Mouse (Mus musculus) midbrain, embryonic 11.5 days (tissue): ENCODE measurements around the gene Cyp2t4. TPM values are rescaled to one million over a fixed set of nuclear protein-coding genes. Genes with fewer than 3 reads are reported as not detected.

Experiments
- ATAC-seq: fragments of 200-750 bp; cut with Nextera tagmentation; 2 replicates; pipeline ENCODE4 v1.8.0; 2017; ENCODE audit warnings: moderate TSS enrichment, moderate library complexity; ENCODE audit not compliant: low FRiP score
- DNase-seq: peaks from one replicate; pipeline ENCODE4 v3.0.0; 2015; ENCODE audit warnings: low spot score; ENCODE audit errors: missing footprints
- H3K27ac ChIP-seq: fragments of 300-500 bp; sonication (generic); 2 replicates; pipeline ENCODE4 v1.5.1; 2014; ENCODE audit warnings: low read depth, low read length
- H3K27me3 ChIP-seq: fragments of 300-500 bp; sonication (generic); 2 replicates; pipeline ENCODE4 v1.6.1; 2014; ENCODE audit warnings: mild to moderate bottlenecking, low read length, moderate library complexity, mixed read lengths; ENCODE audit not compliant: control insufficient read depth, insufficient read depth
- H3K36me3 ChIP-seq: fragments of 300-500 bp; sonication (generic); 2 replicates; pipeline ENCODE4 v1.6.1; 2014; ENCODE audit warnings: mild to moderate bottlenecking, low read length, moderate library complexity, mixed read lengths; ENCODE audit not compliant: control insufficient read depth, insufficient read depth
- H3K4me1 ChIP-seq: fragments of 300-500 bp; sonication (generic); 2 replicates; pipeline ENCODE4 v1.6.1; 2014; ENCODE audit warnings: low read length; ENCODE audit not compliant: control insufficient read depth, insufficient read depth
- H3K4me2 ChIP-seq: fragments of 300-500 bp; sonication (generic); 2 replicates; pipeline ENCODE4 v1.6.1; 2014; ENCODE audit warnings: mild to moderate bottlenecking, moderate library complexity
- H3K4me3 ChIP-seq: fragments of 300-500 bp; sonication (generic); 2 replicates; pipeline ENCODE4 v1.5.1; 2014; ENCODE audit warnings: low read depth, low read length
- H3K9ac ChIP-seq: fragments of 300-500 bp; sonication (generic); 2 replicates; pipeline ENCODE4 v1.6.1; 2014; ENCODE audit warnings: low read length
- H3K9me3 ChIP-seq: fragments of 300-500 bp; sonication (generic); 2 replicates; pipeline ENCODE4 v1.6.1; 2016; ENCODE audit warnings: low read length; ENCODE audit not compliant: control insufficient read depth
- WGBS: fragments of 180-500 bp; shearing (Covaris S2); extraction: QIAGEN DNeasy Blood & Tissue Kit; methylation state at CpG from one replicate; pipeline ENCODE4 v1.1.7; 2014; 5-methylcytosine and 5-hydroxymethylcytosine counted together
- polyA plus RNA-seq: library from polyadenylated mRNA; unstranded; fragments of >200 nt; fragmentation: Nextera tagmentation; extraction: Ambion mirVana; gene quantifications from 2 replicates; pipeline ENCODE4 v1.2.1, GENCODE M21; 2014

Gene Cyp2t4
- polyA plus RNA-seq, 1 experiment from 2014 or later = 0.11 TPM

DNA sequence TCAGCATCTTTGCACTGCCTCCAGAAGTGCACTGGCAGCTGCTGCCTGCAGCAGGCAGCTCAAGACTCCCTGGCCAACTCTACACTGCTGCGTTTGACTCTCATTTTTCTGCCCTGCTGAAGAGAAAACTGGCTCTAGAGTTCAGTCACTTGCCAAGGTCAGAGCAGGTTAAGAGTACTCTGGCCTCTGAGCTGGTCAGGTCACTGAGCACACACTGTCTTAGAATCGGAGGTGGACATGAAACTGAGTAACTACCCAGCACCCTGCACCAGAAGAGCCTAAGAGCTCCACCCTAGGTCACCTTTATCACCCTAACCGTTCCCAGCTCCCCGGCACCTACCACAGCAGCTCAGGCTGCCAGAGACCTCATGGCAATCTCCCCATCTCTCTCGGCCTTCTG lies 32.5 kb downstream of the Cyp2t4 start:
- Histone ChIP-seq H3K4me3 (no peak overlapping the region), H3K9ac (no peak overlapping the region), H3K36me3 (peaks cover 50% of the 10 kb centered on the region), H3K27ac (no peak overlapping the region), H3K4me1 (no peaks in the 10 kb centered on the region), H3K9me3 (no peaks in the 10 kb centered on the region), H3K27me3 (no peaks in the 10 kb centered on the region), H3K4me2 (no peak overlapping the region)
- ATAC-seq (no peak), DNase-seq (peak; percentile 68)
- WGBS = 94% methylated on average over 5 of the region's 5 CpGs

DNA sequence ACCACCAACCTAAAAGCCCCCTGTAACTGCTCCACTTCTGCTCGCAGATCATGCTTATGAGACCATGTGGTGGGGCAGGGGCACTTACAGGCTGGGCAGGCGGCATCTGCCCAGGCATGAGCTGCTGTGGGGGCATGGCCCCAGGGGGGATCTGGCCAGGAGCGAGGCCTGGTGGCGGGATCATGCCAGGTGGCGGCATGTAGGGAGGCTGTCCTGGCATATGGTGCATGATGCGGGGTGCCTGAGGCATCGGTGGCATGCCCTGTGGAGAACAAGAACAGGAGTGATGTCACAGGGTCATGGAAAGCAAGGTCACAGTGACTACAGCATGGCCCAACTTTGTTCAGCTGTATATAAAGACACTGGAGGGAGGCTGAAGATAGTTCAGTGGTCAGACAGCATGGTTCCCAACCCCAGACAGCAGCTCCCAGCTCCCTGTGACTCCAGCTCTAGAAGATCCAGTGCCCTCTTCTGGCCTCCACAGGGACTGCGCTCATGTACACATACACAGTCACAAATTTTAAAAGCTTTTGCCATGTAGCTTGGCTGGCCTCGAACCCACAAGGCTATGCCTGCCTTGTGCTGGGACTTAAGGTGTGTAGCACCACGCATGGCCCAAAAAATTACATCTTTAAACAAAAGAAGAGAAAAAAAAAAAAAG lies 35.9 kb downstream of the Cyp2t4 start:
- peak; percentile 19 for DNase-seq
- H3K27ac ChIP-seq = no peak overlapping the region
- H3K4me2 ChIP-seq = no peak overlapping the region
- H3K4me1 ChIP-seq = peaks cover 6% of the 10 kb centered on the region
- no peaks in the 10 kb centered on the region for H3K27me3 ChIP-seq
- no peak overlapping the region for H3K4me3 ChIP-seq
- WGBS = 97% methylated on average over 10 of the region's 10 CpGs
- no peak overlapping the region for H3K9ac ChIP-seq
- peaks cover 64% of the 10 kb centered on the region for H3K36me3 ChIP-seq
- no peak for ATAC-seq
- H3K9me3 ChIP-seq = no peaks in the 10 kb centered on the region

DNA sequence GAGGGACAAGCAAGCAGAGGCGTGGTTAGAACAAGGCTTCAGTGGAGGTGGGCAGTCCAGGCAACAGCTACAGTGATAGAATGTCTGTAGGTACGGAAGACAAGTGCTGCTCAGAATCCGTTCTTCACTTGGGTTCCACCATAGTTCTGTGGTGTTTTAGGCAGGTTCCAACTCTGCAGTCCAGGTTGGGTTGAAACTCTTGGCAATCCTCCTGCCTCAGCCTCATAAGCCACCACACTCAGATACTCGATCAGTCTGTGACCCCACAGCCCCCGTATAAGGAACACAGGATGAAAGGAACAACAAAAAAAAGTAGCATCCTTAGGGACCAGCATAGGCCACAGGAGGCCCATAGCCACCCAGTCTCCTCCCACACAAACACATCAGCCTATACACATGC lies 38.9 kb downstream of the Cyp2t4 start:
- H3K4me2 ChIP-seq = no peak overlapping the region
- H3K4me1 ChIP-seq = peaks cover 17% of the 10 kb centered on the region
- peaks cover 45% of the 10 kb centered on the region for H3K36me3 ChIP-seq
- DNase-seq (peak; percentile 69), ATAC-seq (no peak)
- H3K27me3 ChIP-seq = no peaks in the 10 kb centered on the region
- H3K4me3 ChIP-seq = no peak overlapping the region
- 92% methylated on average over 5 of the region's 5 CpGs for WGBS
- H3K27ac ChIP-seq = no peak overlapping the region
- no peak overlapping the region for H3K9ac ChIP-seq
- H3K9me3 ChIP-seq = no peaks in the 10 kb centered on the region

DNA sequence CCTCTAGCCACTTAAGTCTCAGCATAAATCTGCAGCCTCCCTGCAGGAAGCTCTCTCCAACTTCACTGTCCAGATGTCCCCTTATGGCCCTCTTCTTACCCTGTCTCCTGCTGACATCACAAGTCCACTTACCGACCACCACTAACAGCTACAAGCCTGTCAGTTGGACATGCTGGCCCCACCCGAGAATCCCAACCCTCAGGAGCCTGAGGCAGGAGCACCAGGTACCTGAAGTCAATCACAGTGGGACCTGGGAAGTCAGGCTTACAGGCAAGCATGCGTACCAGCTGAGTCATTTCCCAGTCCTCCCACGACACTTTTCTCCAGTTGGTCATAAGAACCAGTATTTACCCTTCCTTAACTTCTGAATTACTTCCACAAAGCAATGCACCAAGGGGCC lies 40.2 kb downstream of the Cyp2t4 start:
- no peaks in the 10 kb centered on the region for H3K27me3 ChIP-seq
- H3K4me3 ChIP-seq = no peak overlapping the region
- H3K27ac ChIP-seq = no peak overlapping the region
- 90% methylated on average over 4 of the region's 4 CpGs for WGBS
- ATAC-seq (no peak), DNase-seq (peak; percentile 73)
- peaks cover 17% of the 10 kb centered on the region for H3K4me1 ChIP-seq
- no peaks in the 10 kb centered on the region for H3K9me3 ChIP-seq
- H3K4me2 ChIP-seq = no peak overlapping the region
- H3K36me3 ChIP-seq = peaks cover 37% of the 10 kb centered on the region
- no peak overlapping the region for H3K9ac ChIP-seq

DNA sequence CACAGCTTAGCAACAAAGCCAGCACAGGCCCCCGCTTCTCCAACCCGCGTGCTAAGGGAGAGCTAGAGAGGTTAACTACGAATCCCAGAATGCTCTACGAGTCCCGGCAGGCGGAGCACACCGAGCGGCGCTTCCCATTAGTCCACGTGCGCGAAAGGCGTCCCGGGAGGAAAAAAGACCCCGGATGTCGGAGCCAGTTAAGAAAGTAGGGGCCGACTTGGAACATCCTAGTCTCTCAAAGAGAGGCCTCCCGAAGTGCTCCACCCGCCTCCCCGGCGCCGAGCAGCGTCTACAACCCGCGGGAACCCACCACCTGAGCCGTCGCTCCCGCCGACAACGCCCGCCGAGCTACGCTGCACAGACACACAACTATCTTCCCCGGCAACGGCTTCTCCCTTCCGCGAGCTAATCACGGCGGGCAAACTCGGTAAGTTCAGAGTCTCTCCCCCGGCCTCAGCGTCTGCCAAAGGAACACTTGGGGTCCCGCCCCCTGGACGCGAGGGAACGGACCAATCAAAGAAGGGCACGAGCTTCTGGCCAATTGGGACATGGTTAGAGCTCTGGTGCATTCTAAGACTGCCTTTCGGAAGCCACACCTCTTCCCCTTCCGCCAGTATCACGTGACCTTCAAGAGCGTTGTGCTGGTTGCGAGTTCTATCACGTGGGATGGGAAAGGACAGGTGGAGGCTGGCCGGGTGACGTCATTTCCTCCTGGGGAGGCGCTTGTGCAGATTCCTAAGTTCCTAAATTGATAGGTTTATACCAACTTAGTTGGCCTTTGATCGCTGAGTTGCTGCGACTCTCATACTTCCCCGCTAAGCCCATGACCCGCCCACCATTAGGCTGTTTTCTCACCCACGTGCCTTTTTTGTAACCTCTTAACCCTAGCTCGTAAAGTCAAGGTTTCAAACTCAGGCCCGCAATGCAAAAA lies 42.4 kb downstream of the Cyp2t4 start, which contains the start of the genes BC024978 and Snrpa:
Gene BC024978 (plus strand): TSS at position 101 of the 931 bp plus-strand sequence.
Gene Snrpa (minus strand): TSS at position 591 of the 931 bp plus-strand sequence.
- Histone ChIP-seq H3K9ac (peak within 1 kb of the TSS; percentile 96), H3K27ac (peak within 1 kb of the TSS; percentile 97), H3K36me3 (peaks cover 15% of the 10 kb centered on the region), H3K4me2 (peak within 1 kb of the TSS; percentile 58), H3K9me3 (no peaks in the 10 kb centered on the region), H3K4me3 (peak within 1 kb of the TSS; percentile 91), H3K27me3 (no peaks in the 10 kb centered on the region), H3K4me1 (peaks cover 17% of the 10 kb centered on the region)
- ATAC-seq = peak; percentile 99
- DNase-seq = peak; percentile 97
- WGBS = under 1% methylated on average over 64 of the region's 64 CpGs

DNA sequence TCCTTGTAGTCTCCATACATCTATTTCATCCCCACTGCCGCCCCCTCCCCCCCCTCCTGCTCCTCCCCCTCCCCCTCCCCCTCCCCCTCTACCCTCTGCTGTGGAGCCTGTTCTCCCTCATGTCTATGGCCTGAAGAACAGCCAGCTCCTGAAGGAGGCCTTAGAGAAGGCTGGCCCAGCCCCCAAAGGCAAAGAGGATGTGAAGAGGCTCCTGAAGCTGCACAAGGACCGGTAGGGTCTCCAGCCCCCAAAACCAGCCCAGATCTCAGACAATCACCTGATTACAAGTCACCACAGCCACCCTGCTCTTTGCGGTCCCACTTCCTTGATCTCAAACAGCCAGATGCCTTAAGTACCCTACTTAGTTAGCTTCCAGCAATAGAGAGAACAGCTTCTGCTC lies 43.6 kb downstream of the Cyp2t4 start:
- WGBS = 79% methylated on average over 3 of the region's 3 CpGs
- no peak overlapping the region for H3K27ac ChIP-seq
- DNase-seq (no peak), ATAC-seq (no peak)
- no peak overlapping the region for H3K4me2 ChIP-seq
- H3K27me3 ChIP-seq = no peaks in the 10 kb centered on the region
- peaks cover 6% of the 10 kb centered on the region for H3K36me3 ChIP-seq
- no peak overlapping the region for H3K9ac ChIP-seq
- no peaks in the 10 kb centered on the region for H3K9me3 ChIP-seq
- H3K4me1 ChIP-seq = peaks cover 17% of the 10 kb centered on the region
- no peak overlapping the region for H3K4me3 ChIP-seq

DNA sequence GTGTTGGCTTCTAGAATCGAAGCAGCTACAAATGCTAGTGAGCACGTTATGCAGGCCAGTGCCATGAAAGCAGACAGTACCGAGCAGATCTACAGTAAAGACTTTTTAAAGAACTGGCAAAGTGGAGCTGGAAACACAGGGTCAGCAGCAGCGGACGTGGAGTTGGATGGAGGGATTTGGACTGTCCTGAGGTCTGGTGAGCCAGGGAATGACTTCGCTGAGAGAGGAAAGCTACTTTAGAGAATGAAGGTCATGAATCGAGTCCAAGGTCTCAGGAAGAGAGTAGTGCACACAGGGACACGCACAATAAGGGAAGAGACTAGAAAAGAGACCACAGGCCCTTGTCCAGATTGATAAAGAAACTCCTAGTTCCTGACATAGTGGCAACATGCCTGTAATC lies 44.1 kb downstream of the Cyp2t4 start:
- no peak overlapping the region for H3K27ac ChIP-seq
- no peak overlapping the region for H3K4me2 ChIP-seq
- WGBS = 89% methylated on average over 8 of the region's 8 CpGs

DNA sequence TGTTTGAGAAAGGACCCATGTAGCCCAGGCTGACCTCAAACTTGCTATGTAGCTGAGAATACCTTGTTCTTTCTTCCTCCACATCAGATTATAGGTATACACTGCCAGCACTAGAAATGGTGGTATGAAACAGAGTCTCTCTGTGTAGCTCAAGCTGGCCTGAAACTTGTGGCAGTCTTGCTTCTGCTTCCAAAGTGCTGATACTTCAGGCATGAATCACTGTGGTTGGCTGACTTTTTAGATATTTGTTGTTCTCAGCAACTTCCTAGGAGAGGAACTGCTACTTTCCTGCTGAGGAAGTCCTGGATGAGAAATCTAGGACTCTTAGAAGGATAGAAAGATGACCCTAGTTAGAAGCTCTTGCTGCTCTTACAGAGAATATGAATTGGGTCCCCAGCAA lies 44.8 kb downstream of the Cyp2t4 start:
- no peak overlapping the region for H3K4me2 ChIP-seq
- H3K4me3 ChIP-seq = no peak overlapping the region
- peaks cover 7% of the 10 kb centered on the region for H3K36me3 ChIP-seq
- ATAC-seq (no peak), DNase-seq (no peak)
- peaks cover 17% of the 10 kb centered on the region for H3K4me1 ChIP-seq
- no peak overlapping the region for H3K9ac ChIP-seq
- H3K27ac ChIP-seq = no peak overlapping the region
- no peaks in the 10 kb centered on the region for H3K9me3 ChIP-seq
- no peaks in the 10 kb centered on the region for H3K27me3 ChIP-seq

More for the DNA sequence above, 44.1 kb downstream of the Cyp2t4 start:
- Histone ChIP-seq H3K27me3 (no peaks in the 10 kb centered on the region), H3K9me3 (no peaks in the 10 kb centered on the region), H3K4me3 (no peak overlapping the region), H3K4me1 (peaks cover 17% of the 10 kb centered on the region), H3K36me3 (peaks cover 3% of the 10 kb centered on the region), H3K9ac (no peak overlapping the region)
- no peak for ATAC-seq
- DNase-seq = no peak

DNA sequence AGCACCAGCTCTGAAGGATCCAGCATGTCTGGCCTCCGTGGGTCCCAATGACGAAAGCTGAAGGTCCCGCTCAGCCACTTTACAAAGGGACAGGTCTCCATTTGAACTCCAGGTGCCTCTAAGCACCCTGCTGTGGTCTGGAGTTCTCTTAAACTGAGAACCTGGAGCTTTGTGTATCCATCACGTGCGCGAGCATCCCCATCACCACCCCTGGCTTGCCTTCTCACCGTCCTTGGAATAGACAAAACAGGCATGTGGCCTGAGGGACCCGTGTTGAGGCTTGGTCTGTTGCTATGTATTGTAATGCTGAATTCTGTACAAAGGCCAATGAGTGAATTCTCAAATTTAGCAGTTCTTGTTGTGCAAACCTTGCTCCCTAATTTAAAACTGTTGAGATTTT lies 45.3 kb downstream of the Cyp2t4 start:
- Histone ChIP-seq H3K4me2 (no peak overlapping the region), H3K9me3 (no peaks in the 10 kb centered on the region), H3K36me3 (peaks cover 8% of the 10 kb centered on the region), H3K9ac (no peak overlapping the region), H3K27ac (no peak overlapping the region), H3K27me3 (no peaks in the 10 kb centered on the region), H3K4me1 (peaks cover 16% of the 10 kb centered on the region), H3K4me3 (no peak overlapping the region)
- WGBS = 90% methylated on average over 8 of the region's 8 CpGs
- DNase-seq (peak; percentile 23), ATAC-seq (no peak)
